Mouse (Mus musculus) natural killer cell, adult 2 months (primary cell): ENCODE data around the gene Vmn1r180.
"Not testable (repeated sequence)": the region's sequence is repeated elsewhere in the genome, so short reads cannot be mapped to it uniquely, and the experiment has no call there.

Experiments used
- DNase-seq, 2 experiments: peaks; one replicate each; pipeline ENCODE4 v3.0.0; 2022; ENCODE audit warnings: low spot score in 2 of 2

Gene Vmn1r180

DNA sequence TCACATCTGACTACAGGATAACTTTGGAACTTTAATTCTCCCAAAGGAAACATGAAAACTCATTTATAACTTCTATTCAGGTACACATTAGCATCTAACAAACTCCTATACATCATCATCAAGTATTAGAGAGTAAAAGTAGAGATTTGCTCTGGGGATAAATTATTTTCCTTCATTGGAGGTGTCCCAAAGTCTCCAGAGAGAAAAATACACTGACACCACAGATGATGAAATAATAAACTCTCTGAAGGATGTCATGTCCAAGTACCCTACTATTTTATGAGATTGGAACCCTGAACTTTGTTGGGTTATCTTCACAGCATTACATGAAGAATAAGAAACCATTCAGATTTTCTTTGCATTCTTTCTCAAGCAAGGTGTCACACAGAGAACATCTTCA is at the start of gene Vmn1r180:
Gene Vmn1r180 (plus strand): TSS at position 301 of the 400 bp plus-strand sequence.
- no peak for DNase-seq

DNA sequence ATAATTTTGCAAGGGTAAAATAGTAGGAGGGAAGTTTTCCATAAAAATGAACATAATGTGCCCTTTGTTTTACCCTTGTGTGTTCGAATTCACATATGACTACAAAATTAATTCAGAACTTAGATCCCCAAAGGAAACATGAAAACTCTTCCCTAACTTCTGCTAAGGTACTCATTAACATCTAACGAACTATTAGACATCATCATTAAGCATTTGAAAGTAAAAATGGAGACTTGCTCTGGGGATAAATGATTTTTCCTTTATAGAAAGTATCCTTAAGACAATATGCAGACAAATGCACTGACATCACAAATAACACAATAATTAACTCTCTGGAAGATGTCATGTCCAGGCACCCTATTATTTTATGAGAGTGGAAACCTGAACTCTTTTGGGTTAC is 23.8 kb upstream of the Vmn1r180 start, which contains the start of gene Vmn1r179:
Gene Vmn1r179 (plus strand): TSS at position 301 of the 400 bp plus-strand sequence.
- DNase-seq: no peak

- peak in 1 of 2 experiments; percentile 4 for DNase-seq
These were observed 17.6 kb downstream of the Vmn1r180 start for GRCm38 (mm10) chr7:23968044-23968443.

GRCm38 (mm10) chr7:23974315-23974714 is 23.9 kb downstream of the Vmn1r180 start, which contains the start of gene Vmn1r181:
Gene Vmn1r181, plus strand, starts transcription at chr7:23974615.
- not testable (repeated sequence) for DNase-seq

DNA sequence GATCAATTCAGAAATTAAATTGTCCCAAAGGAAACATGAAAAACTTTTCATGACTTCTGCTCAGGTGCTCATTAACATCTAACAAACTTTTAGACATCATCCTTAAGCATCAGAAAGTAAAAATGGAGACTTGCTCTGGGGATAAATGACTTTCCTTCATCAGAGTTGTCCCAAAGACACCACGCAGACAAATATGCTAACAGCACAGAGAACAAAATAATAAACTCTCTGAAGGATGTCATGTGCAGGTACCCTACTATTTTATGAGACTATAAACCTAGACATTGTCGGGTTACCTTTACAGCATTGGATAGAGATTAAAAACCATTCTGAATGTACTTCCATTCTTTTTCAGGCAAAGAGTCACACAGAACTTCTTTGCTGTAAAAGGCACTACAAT is 51.0 kb downstream of the Vmn1r180 start, which contains the start of gene V1rd19:
Gene V1rd19 (plus strand): TSS at position 301 of the 400 bp plus-strand sequence.
- no peak for DNase-seq
